Mouse (Mus musculus): Measurements from ENCODE around the gene Ccdc149. TPM values are rescaled to one million over a fixed set of nuclear protein-coding genes. Genes with fewer than 3 reads are reported as not detected.

The Ccdc149 gene
- total RNA-seq, 2 experiments from 2014 or later, result 61.5 to 66.2 TPM

- DNase-seq, result no peak
Measured at GRCm38 (mm10) chr5:52440278-52440677, 31.0 kb downstream of the Ccdc149 start.

GRCm38 (mm10) chr5:52438946-52439345 is 32.4 kb downstream of the Ccdc149 start:
- no peak for DNase-seq

- DNase-seq, result no peak
Measured at GRCm38 (mm10) chr5:52435533-52435932, 35.8 kb downstream of the Ccdc149 start.

- no peak for DNase-seq
Measured at GRCm38 (mm10) chr5:52431276-52431844, 40.0 kb downstream of the Ccdc149 start.

GRCm38 (mm10) chr5:52429731-52430480 is 41.4 kb downstream of the Ccdc149 start:
- no peak for DNase-seq

- no peak for DNase-seq
Measured at GRCm38 (mm10) chr5:52428613-52429012, 42.7 kb downstream of the Ccdc149 start.

GRCm38 (mm10) chr5:52425819-52426218 is 45.5 kb downstream of the Ccdc149 start:
- no peak for DNase-seq

GRCm38 (mm10) chr5:52423893-52424292 is 47.4 kb downstream of the Ccdc149 start:
- no peak for DNase-seq

GRCm38 (mm10) chr5:52416485-52416884 is 54.8 kb downstream of the Ccdc149 start:
- no peak for DNase-seq

GRCm38 (mm10) chr5:52415917-52416316 is 55.4 kb downstream of the Ccdc149 start:
- DNase-seq, result no peak

- no peak for DNase-seq
Measured at GRCm38 (mm10) chr5:52415193-52415592, 56.1 kb downstream of the Ccdc149 start.

GRCm38 (mm10) chr5:52411567-52411966 is 59.8 kb downstream of the Ccdc149 start:
- no peak for DNase-seq

- no peak for DNase-seq
Measured at GRCm38 (mm10) chr5:52410197-52410596, 61.1 kb downstream of the Ccdc149 start.

- no peak for DNase-seq
Measured at GRCm38 (mm10) chr5:52408668-52409315, 62.5 kb downstream of the Ccdc149 start.

GRCm38 (mm10) chr5:52404373-52404772 is 66.9 kb downstream of the Ccdc149 start:
- DNase-seq, result no peak

- DNase-seq, result no peak
Measured at GRCm38 (mm10) chr5:52393756-52394155, 77.6 kb downstream of the Ccdc149 start.

GRCm38 (mm10) chr5:52391471-52391870 is 79.8 kb downstream of the Ccdc149 start:
- no peak for DNase-seq

- DNase-seq, result no peak
Measured at GRCm38 (mm10) chr5:52390381-52390780, 80.9 kb downstream of the Ccdc149 start.

GRCm38 (mm10) chr5:52388092-52388749 is 83.1 kb downstream of the Ccdc149 start:
- DNase-seq, result peak in 1 of 2 experiments; percentile 36

- DNase-seq, result no peak
Measured at GRCm38 (mm10) chr5:52386016-52386415, 85.3 kb downstream of the Ccdc149 start.

GRCm38 (mm10) chr5:52383748-52384147 is 87.6 kb downstream of the Ccdc149 start:
- no peak for DNase-seq

- no peak for DNase-seq
Measured at GRCm38 (mm10) chr5:52382837-52383236, 88.5 kb downstream of the Ccdc149 start.

- no peak for DNase-seq
Measured at GRCm38 (mm10) chr5:52375847-52376246, 95.5 kb downstream of the Ccdc149 start.
